In genomic region chr5:23675499-23676155, GRCm38 (mm10) we compare ENCODE assay signal across 8 mouse cellular contexts. TPM values are rescaled to one million over a fixed set of nuclear protein-coding genes. Genes with fewer than 3 reads are reported as not detected.
DNase-seq lines count a peak whose midpoint lies in the region; ATAC-seq and TF ChIP-seq lines count a peak whose summit lies in the region.

No protein-coding gene starts in this region.

- H3K79me2 ChIP-seq in MEL (ENCODE audit: control insufficient read depth, insufficient read depth, low read length, poor library complexity) = peaks cover 5% of the 10 kb centered on the region

- TF ChIP-seq CTCF in MEL (IDR thresholded peaks at IDR 0.05 in 2 of 3, conservative IDR thresholded peaks at IDR 0.05 in 1 of 3; ENCODE audit: control insufficient read depth in 1 of 3, insufficient read depth in 1 of 3, low read depth in 2 of 3, low read length in 3 of 3, poor library complexity in 1 of 3, severe bottlenecking in 1 of 3) = no peak
- TF ChIP-seq CTCF in layer of hippocampus, adult 2 months (conservative IDR thresholded peaks at IDR 0.05) = no peak

- no peaks in the 10 kb centered on the region for H3K27me3 ChIP-seq in MEL (ENCODE audit: control insufficient read depth in 1 of 2, insufficient read depth in 2 of 2, low read length in 2 of 2)
- H3K27me3 ChIP-seq in forebrain, embryonic 16.5 days (replicated peaks; ENCODE audit: control insufficient read depth, insufficient read depth, low read length) = no peaks in the 10 kb centered on the region
- no peaks in the 10 kb centered on the region for H3K27me3 ChIP-seq in lung, embryonic 15.5 days

- intact Hi-C loops in heart, postnatal 25 days (cut with DNase I) = loop anchor here (5.0 kb wide), 1 partner anchor 37 kb away; no protein-coding TSS in a partner anchor

- H3K4me1 ChIP-seq in MEL (ENCODE audit: control insufficient read depth in 1 of 2, insufficient read depth in 2 of 2, low read length in 2 of 2) = peaks cover 2 to 5% of the 10 kb centered on the region in 2 experiments; a peak in 2 of 4 replicates
- H3K4me1 ChIP-seq in forebrain, embryonic 16.5 days (replicated peaks; ENCODE audit: control insufficient read depth, insufficient read depth, low read length) = peaks cover 12% of the 10 kb centered on the region; the same call in 1 of the 2 replicates
- H3K4me1 ChIP-seq in lung, embryonic 15.5 days = peaks cover 14% of the 10 kb centered on the region

- peak overlapping the region; percentile 32 for H3K27ac ChIP-seq in MEL (ENCODE audit: control insufficient read depth, low read depth, low read length)
- peak overlapping the region; percentile 73 for H3K27ac ChIP-seq in forebrain, embryonic 16.5 days (ENCODE audit: low read length)
- peak overlapping the region; percentile 84 for H3K27ac ChIP-seq in layer of hippocampus, adult 2 months
- H3K27ac ChIP-seq in lung, embryonic 15.5 days = peak overlapping the region; percentile 56

- TF ChIP-seq RAD21 in MEL (IDR thresholded peaks at IDR 0.05; ENCODE audit: low read depth, low read length) = no peak

- under 1% methylated on average over 71 of the region's 95 CpGs for WGBS in forebrain, embryonic 16.5 days
- WGBS in lung, embryonic 15.5 days = under 1% methylated on average over 70 of the region's 95 CpGs

- H3K4me2 ChIP-seq in forebrain, embryonic 16.5 days (ENCODE audit: low read length) = peak overlapping the region; percentile 61
- H3K4me2 ChIP-seq in lung, embryonic 15.5 days = peak overlapping the region; percentile 98

- peaks cover 0 to 10% of the 10 kb centered on the region in 2 experiments; a peak in 2 of 4 replicates for H3K36me3 ChIP-seq in MEL (ENCODE audit: control insufficient read depth in 1 of 2, insufficient read depth in 2 of 2, low read length in 2 of 2)
- no peaks in the 10 kb centered on the region for H3K36me3 ChIP-seq in forebrain, embryonic 16.5 days (ENCODE audit: control insufficient read depth, insufficient read depth)
- H3K36me3 ChIP-seq in lung, embryonic 15.5 days = no peaks in the 10 kb centered on the region

- DNase-seq in MEL (ENCODE audit: low read depth, low spot score) = peak; percentile 82
- DNase-seq in cerebellum, adult 11 months = peak; percentile 54
- DNase-seq in heart, postnatal 25 days (ENCODE audit: low spot score) = peak; percentile 9
- peak; percentile 33 to 65 for DNase-seq in layer of hippocampus, adult 2 months (ENCODE audit: low spot score in 2 of 2)
- peak; percentile 45 for DNase-seq in ovary, postnatal 14 days (ENCODE audit: low spot score)
- peak; percentile 74 for DNase-seq in thymus, postnatal 25 days

- TF ChIP-seq EP300 in MEL (IDR thresholded peaks at IDR 0.05; ENCODE audit: low read depth in 1 of 2, low read length in 2 of 2) = 0 out of 4 replicates have a peak, but pooled peaks of 1 of the 2 experiments have one; percentile 6

- peak overlapping the region; percentile 81 for H3K9ac ChIP-seq in MEL (ENCODE audit: control insufficient read depth, low read depth, low read length, poor library complexity, severe bottlenecking)
- peak overlapping the region; percentile 94 for H3K9ac ChIP-seq in forebrain, embryonic 16.5 days (replicated peaks; ENCODE audit: low read depth, low read length)
- peak overlapping the region; percentile 74 for H3K9ac ChIP-seq in lung, embryonic 15.5 days

- H3K4me3 ChIP-seq in MEL (ENCODE audit: control insufficient read depth in 1 of 2, insufficient read depth in 1 of 2, low read depth in 2 of 2, low read length in 2 of 2) = peak overlapping the region; percentile 73 to 100
- H3K4me3 ChIP-seq in forebrain, embryonic 16.5 days (replicated peaks; ENCODE audit: low read length) = peak overlapping the region; percentile 96
- H3K4me3 ChIP-seq in layer of hippocampus, adult 2 months = peak overlapping the region; percentile 85
- peak overlapping the region; percentile 96 for H3K4me3 ChIP-seq in lung, embryonic 15.5 days

- peak; percentile 65 to 78; a peak in 3 of 4 replicates for TF ChIP-seq POLR2A in MEL (IDR thresholded peaks at IDR 0.05; ENCODE audit: control insufficient read depth in 1 of 2, insufficient read depth in 1 of 2, low read depth in 1 of 2, low read length in 2 of 2, poor library complexity in 1 of 2)

- no peaks in the 10 kb centered on the region for H3K9me3 ChIP-seq in MEL (replicated peaks; ENCODE audit: insufficient read depth, low read length)
- H3K9me3 ChIP-seq in forebrain, embryonic 16.5 days (ENCODE audit: control insufficient read depth, low read length) = no peaks in the 10 kb centered on the region
- H3K9me3 ChIP-seq in lung, embryonic 15.5 days = no peaks in the 10 kb centered on the region

- peak; percentile 91 for ATAC-seq in forebrain, embryonic 16.5 days
- ATAC-seq in lung, embryonic 15.5 days (ENCODE audit: borderline replicate concordance, extremely low read depth, low FRiP score, low TSS enrichment) = peak; percentile 86

TF ChIP-seq in MEL, 35 proteins besides CTCF, POLR2A, EP300 and RAD21:
- 0 out of 2 replicates have a peak, but pooled peaks have one; percentile 18 for TF ChIP-seq TCF12 (IDR thresholded peaks at IDR 0.05; ENCODE audit: low read depth, low read length)
- peak; percentile 70 for TF ChIP-seq NRF1 (IDR thresholded peaks at IDR 0.05; ENCODE audit: insufficient read depth, low read depth, low read length, poor library complexity, severe bottlenecking)
- TF ChIP-seq CHD2 (IDR thresholded peaks at IDR 0.05; ENCODE audit: low read length) = no peak
- TF ChIP-seq ETS1 (IDR thresholded peaks at IDR 0.05; ENCODE audit: low read depth, low read length) = no peak
- TF ChIP-seq MEF2A (IDR thresholded peaks at IDR 0.05; ENCODE audit: extremely low read depth, insufficient replicate concordance, low read depth, low read length, poor library complexity, severe bottlenecking) = no peak
- no peak for TF ChIP-seq MYC (IDR thresholded peaks at IDR 0.05; ENCODE audit: low read depth, low read length)
- TF ChIP-seq NELFE (IDR thresholded peaks at IDR 0.05; ENCODE audit: low read depth, low read length) = peak; percentile 61; the same call in 1 of the 2 replicates
- TF ChIP-seq MAZ (IDR thresholded peaks at IDR 0.05; ENCODE audit: low read depth, low read length) = no peak; the same call in 1 of the 2 replicates
- no peak for TF ChIP-seq GATA1 (IDR thresholded peaks at IDR 0.05; ENCODE audit: low read depth, low read length)
- TF ChIP-seq ZMIZ1 (IDR thresholded peaks at IDR 0.05; ENCODE audit: low read depth, low read length) = peak; percentile 42; the same call in 1 of the 2 replicates
- TF ChIP-seq ZNF384 (IDR thresholded peaks at IDR 0.05; ENCODE audit: low read depth, low read length) = no peak
- 0 out of 2 replicates have a peak, but pooled peaks have one; percentile 7 for TF ChIP-seq SIN3A (IDR thresholded peaks at IDR 0.05; ENCODE audit: low read length)
- TF ChIP-seq UBTF (IDR thresholded peaks at IDR 0.05; ENCODE audit: borderline replicate concordance, insufficient read depth, low read depth, low read length) = peak; percentile 16; the same call in 1 of the 2 replicates
- TF ChIP-seq USF1 (IDR thresholded peaks at IDR 0.05; ENCODE audit: low read depth, low read length) = no peak

RNA-seq across cellular contexts. Expression of gene Srpk2, which starts 8.8 kb away (rescaled TPM):
- total RNA-seq in MEL (2012; rRNA removed) = 11.2 and 13.3 TPM in 2 replicates
- 10 to 100 TPM; 16.9 to 41.7 TPM for polyA plus RNA-seq in MEL (2012; ENCODE audit: insufficient read depth in 1 of 2, insufficient read length in 2 of 2, low read depth in 1 of 2, low replicate concordance in 2 of 2, missing spikeins in 1 of 2)
- 101 and 102 TPM in 2 replicates for polyA plus RNA-seq in forebrain, embryonic 16.5 days (2015; fragmentation: Nextera tagmentation; extraction: Ambion mirVana)
- 10 to 100 TPM; 39.9 to 40.4 TPM for total RNA-seq in heart, postnatal 25 days (2021)
- 100 to 1,000 TPM; 142 to 155 TPM for total RNA-seq in layer of hippocampus, adult 2 months (2021)
- polyA plus RNA-seq in lung, embryonic 15.5 days (2015; fragmentation: Nextera tagmentation; extraction: Ambion mirVana) = 37.0 and 39.8 TPM in 2 replicates

Comparison
In these comparisons a context has a peak if more than half of its experiments do, and no peak if none do; other contexts are left out.
1. Peak in every context shown above with its lines: DNase-seq, ATAC-seq, H3K4me3 ChIP-seq and H3K27ac ChIP-seq.
2. DNase-seq: peak in every context shown above with its lines; median percentile 82 in MEL; 74 in thymus, postnatal 25 days; 54 in cerebellum, adult 11 months; 49 in layer of hippocampus, adult 2 months; 45 in ovary, postnatal 14 days; 9 in heart, postnatal 25 days.
3. H3K27ac ChIP-seq: peak in every context shown above with its lines; median percentile 84 in layer of hippocampus, adult 2 months; 73 in forebrain, embryonic 16.5 days; 56 in lung, embryonic 15.5 days; 32 in MEL.